Mouse (Mus musculus) adrenal gland (tissue): ENCODE data around the gene Cryz.
"Not testable (repeated sequence)": the region's sequence is repeated elsewhere in the genome, so short reads cannot be mapped to it uniquely, and the experiment has no call there.

Experiments used
- intact Hi-C: fragments of 180-260 bp; cut with DNase I; formaldehyde crosslinking; loops from one replicate; pipeline ENCODE4 v1.15.1; 2025

The Cryz gene

GRCm38 (mm10) chr3:154604871-154605270 is 8.4 kb downstream of the Cryz start:
- intact Hi-C loops = no loop called here

DNA sequence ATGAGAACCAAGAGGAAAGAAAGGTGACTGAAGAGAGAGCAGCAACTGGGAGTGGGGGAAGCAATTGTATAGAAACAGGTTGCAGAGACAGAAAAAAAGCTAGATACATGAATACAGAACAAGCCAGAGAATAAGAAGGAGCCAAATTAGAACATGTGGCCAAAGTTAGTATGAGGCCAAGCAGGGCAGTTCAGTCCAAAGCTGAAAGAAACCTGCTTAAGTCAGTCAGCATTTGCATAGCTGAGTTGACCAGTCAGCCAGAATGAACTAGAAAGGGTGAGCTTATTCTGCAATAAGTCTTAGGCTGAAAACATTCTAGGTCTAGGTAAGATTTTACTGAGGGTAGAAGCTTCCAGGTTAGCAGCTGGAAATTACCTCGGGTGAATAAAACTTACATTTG is 11.4 kb downstream of the Cryz start:
- intact Hi-C loops = no loop called here

- intact Hi-C loops = no loop called here
Measured at GRCm38 (mm10) chr3:154611888-154612287, 15.4 kb downstream of the Cryz start.

DNA sequence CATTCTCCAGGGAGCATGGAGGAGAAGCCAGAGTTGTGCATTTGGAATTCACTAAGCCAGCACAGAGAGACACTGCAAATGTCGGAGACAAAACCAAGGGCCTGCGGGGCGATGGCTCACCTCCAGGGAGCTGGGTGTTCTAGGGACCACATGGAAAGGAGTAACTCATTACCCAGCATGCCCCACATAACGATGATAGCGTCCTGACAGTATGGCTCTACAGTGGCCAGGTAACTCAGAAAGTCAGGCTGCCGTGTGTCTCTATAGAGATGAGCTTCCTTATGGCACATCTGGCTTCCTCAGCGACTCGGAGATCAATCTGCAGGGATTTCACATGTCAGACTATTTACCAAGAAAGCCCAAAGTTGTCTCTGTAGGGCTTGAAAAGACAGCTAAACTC is 18.3 kb downstream of the Cryz start:
- intact Hi-C loops = no loop called here

GRCm38 (mm10) chr3:154615304-154615703 is 18.8 kb downstream of the Cryz start:
- intact Hi-C loops = no loop called here

DNA sequence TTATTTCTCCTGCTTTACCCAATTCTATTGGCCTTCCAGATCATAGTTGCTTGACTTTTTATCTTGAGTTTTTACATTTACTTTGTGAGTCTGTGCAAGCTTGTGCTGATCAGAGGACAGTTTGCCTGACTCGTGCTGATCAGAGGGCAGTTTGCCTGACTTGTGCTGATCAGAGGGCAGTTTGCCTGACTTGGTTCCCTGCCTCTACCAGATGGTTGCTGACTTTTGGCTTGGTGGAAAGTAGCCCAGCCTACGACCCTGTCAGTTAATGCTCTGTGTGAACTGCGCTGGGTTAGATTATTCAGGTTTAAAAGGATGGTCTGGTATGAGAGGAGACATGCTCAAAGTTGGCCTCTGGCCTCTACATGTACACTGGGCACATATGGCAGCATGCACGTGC is 19.6 kb downstream of the Cryz start:
- intact Hi-C loops = no loop called here

DNA sequence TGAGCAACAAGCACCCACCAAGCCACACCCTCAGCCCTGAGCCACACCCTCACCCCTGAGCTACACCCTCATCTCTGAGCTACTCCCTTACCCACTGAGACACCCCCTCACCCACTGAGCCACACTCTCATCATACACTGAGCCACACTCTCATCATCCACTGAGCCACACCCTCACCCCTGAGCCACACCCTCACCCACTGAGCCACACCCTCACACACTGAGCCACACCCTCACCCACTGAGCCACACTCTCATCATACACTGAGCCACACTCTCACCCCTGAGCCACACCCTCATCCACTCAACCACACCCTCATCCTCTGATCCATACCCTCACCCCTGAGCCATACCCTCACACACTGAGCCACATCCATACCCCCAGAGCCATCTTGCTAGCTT is 31.8 kb downstream of the Cryz start:
- intact Hi-C loops = no loop called here

DNA sequence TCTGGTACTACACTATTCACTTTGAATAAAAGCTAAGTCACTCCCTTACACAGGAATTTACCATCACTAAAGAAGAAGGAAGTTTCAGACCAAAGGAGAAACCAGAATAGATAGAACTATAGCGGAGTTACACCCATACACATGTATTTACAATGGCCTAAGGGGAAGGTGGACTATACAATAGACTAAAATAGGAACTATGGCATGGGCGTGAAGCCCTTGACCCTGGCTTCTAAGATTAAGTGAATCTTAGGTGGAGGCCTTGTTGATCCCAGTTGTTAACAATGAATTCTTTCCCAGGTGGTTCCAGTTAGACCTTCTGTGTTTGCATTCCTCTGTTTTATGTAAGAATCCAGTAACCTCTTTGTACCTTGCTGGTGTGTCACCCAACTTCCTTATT is 34.8 kb downstream of the Cryz start:
- intact Hi-C loops = not testable (repeated sequence)

DNA sequence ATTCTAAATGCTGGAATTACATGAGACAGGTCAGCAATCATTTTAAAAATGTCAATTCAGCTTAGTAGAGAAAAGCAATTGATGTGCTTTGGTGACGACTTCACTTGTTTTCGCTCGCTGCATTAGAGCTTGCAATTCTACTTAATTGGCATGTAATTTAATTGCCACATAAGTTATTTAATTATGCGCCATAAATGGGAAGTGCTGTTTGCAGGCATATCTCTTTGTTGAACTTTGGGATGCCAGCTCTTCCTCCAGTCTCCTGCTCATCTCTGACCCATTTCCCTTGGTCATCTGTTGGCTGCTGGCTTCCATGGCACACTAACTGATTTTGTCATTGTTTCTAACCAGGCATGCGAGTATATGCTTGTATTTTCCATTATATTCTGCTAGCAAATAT is 36.6 kb downstream of the Cryz start:
- intact Hi-C loops = no loop called here

DNA sequence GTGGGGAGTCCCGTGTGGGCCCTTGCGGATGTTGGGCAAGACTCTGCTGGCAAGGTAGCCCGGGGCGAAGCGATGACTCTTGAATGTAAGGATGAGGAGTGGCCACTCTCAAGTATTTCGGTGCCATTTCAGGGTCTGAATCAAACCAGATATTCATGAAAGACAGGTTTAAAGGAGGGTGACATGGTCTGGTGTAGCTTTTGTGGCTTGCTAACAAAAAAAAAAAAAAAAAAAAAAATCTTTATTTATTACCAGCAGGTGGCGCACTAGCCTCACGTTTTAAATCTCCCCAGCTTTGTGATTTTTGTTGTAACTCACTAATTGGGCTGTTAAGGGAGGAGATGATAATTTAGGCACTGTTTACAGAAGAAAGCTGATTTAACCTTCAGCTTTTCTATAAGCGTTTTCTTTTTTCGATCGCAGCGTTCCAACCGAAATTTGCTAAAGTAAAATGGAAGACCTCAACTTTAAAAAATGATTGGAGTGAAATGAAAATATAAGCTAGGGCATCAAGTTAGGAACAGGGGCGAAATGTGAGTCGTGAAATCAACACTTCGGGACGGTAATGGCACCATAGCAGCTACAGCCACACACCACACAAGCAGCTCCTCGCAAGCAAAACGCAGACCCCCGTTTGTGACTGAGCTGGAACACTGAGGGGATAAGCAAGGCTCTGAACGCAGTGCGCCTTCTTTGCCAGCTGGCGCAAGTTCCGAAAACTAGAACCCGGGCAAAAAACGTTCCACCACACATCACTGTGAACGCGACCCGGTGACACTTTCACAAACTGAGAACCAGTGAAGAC is 50.3 kb downstream of the Cryz start:
- intact Hi-C loops = loop anchor here (10.0 kb wide), 1 partner anchor 1998 kb away; no protein-coding TSS in a partner anchor

- intact Hi-C loops = loop anchor here (10.0 kb wide), 1 partner anchor 1997 kb away; no protein-coding TSS in a partner anchor
Measured at GRCm38 (mm10) chr3:154647443-154647780, 50.9 kb downstream of the Cryz start.

DNA sequence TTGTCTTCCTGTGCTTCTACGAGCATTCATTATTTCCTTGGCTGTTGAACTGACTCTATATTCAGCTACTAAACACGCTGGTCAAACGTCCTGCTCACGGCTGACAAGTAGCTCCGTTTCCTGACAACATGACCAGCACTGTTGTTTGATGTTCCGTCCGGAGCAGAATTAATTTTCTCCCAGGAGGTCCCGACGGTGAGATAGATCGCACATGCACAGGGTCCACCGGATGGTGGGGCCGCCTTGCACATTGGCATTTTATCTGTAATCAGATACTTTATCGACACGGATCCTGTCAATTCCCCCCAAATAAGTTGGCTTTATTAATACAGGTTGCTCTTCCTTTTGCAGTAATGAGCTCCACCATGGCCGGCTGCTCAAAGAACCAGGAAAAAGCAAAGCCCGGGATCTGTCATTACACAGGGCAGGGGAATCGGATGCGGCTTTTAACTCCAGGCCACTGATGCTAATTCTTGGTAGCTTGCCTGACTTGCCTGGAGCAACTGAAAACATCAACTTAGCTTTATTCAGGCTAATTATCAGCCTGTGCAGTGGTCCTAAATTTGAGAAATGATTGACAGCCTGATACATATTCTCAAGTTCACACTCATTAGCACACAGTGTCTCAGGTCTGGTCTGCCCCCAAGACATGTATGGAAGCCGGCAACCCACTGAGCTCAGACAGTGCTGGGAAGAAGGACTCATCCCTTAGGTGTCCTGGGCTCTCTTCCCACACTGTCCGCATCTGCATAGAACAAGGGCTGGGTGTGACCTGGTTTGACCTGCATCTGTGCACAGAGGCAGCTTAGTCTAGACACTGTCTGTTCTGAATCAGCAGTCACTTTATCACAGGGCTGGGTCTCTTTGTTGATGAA is 53.1 kb downstream of the Cryz start:
- intact Hi-C loops = loop anchor here (10.0 kb wide), 2 partner anchors 135 to 1995 kb away; no protein-coding TSS in a partner anchor

DNA sequence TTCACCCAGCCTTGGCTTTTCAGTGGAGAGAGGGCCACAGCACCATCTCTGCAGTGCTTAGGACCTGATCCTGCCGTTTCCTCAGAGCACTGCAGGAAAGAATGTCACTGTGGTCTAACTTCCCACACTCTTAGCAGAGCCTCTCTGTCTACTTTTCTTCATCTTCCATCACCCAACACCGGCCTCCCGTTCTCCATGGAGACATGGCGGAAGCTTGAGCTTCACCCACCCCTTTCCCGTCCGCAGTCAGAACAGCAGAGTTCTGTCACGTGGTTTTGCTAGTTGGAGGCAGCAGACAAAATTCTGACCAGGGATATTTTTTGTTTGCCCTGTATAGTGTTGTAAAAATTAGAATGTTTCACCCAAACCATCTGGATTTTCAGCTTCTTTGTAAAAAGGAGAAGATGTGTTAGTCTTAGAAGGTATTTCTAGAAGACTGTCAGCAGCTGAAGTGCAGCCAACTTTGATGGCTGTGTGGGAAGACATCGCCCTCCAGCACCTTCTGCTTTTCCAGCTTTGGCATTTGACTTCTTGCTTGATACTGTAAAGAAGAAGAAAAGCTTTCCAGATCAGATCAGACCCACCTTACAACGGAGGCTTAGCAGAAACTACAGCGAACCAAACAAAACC is 54.8 kb downstream of the Cryz start:
- intact Hi-C loops = loop anchor here (10.0 kb wide), 1 partner anchor 133 kb away; no protein-coding TSS in a partner anchor

- intact Hi-C loops = loop anchor here (10.0 kb wide), 1 partner anchor 132 kb away; no protein-coding TSS in a partner anchor
Measured at GRCm38 (mm10) chr3:154652581-154653420, 56.3 kb downstream of the Cryz start.

DNA sequence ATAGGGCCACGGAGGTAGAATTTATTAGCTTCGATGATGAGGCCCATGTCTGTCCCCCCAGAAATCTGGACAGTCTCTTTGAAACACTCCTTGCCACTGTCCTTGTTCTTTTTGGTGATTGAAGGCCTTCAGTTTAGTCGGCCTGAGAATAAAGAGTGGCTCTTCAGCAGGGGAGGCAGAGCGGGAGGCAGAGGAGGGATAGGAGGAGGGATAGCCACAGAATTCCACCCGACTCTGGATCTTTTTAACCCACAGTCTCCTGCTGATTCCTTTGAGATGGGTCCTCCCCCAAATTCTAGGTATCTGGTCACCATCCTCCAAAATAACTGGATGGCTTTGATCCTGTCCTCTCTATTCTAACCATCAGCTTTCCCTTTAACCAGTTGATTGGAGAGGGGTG is 56.9 kb downstream of the Cryz start:
- intact Hi-C loops = loop anchor here (10.0 kb wide), 1 partner anchor 131 kb away; no protein-coding TSS in a partner anchor

- intact Hi-C loops = loop anchor here (10.0 kb wide), 1 partner anchor 131 kb away; no protein-coding TSS in a partner anchor
Measured at GRCm38 (mm10) chr3:154654284-154654683, 57.8 kb downstream of the Cryz start.

DNA sequence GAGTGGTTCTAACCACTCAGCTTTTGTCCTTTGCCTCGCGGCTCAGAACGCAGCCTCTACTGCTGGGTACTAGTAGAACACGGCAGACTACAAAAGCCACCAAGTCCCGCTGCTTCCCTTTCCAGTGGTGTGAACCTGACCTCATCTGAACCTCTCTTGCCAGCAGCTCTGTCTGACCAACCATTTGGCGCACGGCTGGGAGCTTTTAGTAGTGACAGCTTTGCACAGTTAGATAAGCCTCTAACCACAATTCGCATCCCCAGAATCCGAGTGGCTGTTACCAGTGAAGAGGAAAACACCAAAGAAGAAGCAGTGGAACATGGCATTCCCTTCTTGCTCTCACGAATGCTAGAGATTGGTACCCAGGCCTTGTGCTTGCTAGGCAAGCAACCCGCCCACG is 58.4 kb downstream of the Cryz start:
- intact Hi-C loops = loop anchor here (10.0 kb wide), 1 partner anchor 130 kb away; no protein-coding TSS in a partner anchor

DNA sequence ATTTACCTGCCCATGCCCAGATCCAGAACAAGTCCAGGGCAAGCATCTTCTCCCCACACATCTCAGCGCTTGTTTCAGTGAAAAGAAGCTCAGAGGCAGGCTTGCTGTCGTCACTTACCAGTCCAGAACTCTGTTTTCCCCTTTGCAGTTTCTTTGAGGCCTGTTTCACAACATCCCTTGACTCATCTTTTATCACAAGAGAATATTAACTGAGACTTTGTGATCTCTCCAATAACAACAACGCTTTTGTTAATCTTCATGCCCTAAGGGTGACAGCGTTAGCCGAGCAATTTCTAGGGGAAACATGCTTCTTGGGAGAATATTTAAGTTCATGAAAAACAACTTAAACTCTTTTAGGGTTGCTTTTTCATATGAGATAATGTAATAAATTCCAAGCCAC is 59.2 kb downstream of the Cryz start:
- intact Hi-C loops = loop anchor here (10.0 kb wide), 1 partner anchor 129 kb away; no protein-coding TSS in a partner anchor

- intact Hi-C loops = no loop called here
Measured at GRCm38 (mm10) chr3:154663545-154663944, 67.0 kb downstream of the Cryz start, which contains the start of gene Erich3. Gene Erich3 (plus strand): TSS chr3:154663859.

GRCm38 (mm10) chr3:154663976-154664581 is 67.6 kb downstream of the Cryz start:
- intact Hi-C loops = no loop called here
